Mouse (Mus musculus) myocyte (in vitro differentiated cells): ENCODE data around the gene Tmbim1.

Source experiments
- MAX ChIP-seq: IDR thresholded peaks from one replicate; pipeline ENCODE4 v1.6.1; 2011; ENCODE audit warnings: low read depth, mild to moderate bottlenecking, control low read depth
- POLR2A ChIP-seq: IDR thresholded peaks from one replicate; pipeline ENCODE4 v1.6.1; 2011; ENCODE audit warnings: low read depth, mild to moderate bottlenecking, control low read depth, moderate library complexity; ENCODE audit not compliant: insufficient read length
- USF1 ChIP-seq: IDR thresholded peaks from one replicate; pipeline ENCODE4 v1.6.1; 2011; ENCODE audit warnings: low read depth, mild to moderate bottlenecking, control low read depth, moderate library complexity

GRCm38 (mm10) chr1:74255704-74256345, 49.6 kb downstream of the Tmbim1 start:
- TF ChIP-seq POLR2A (no peak), MAX (no peak), USF1 (no peak)
